Mouse (Mus musculus) erythroblast, embryonic 14.5 days (primary cell): Measurements from ENCODE around the gene Pnliprp2. TPM values are rescaled to one million over a fixed set of nuclear protein-coding genes. Genes with fewer than 3 reads are reported as not detected.

Source experiments
- H3K27me3 ChIP-seq: 2 replicates; pipeline ENCODE4 v1.6.1; 2012; ENCODE audit warnings: inconsistent platforms; ENCODE audit not compliant: control insufficient read depth
- H3K36me3 ChIP-seq: 2 replicates; pipeline ENCODE4 v1.6.1; 2012; ENCODE audit warnings: mild to moderate bottlenecking, inconsistent platforms; ENCODE audit not compliant: control insufficient read depth
- H3K4me1 ChIP-seq: 2 replicates; pipeline ENCODE4 v1.6.1; 2012; ENCODE audit warnings: inconsistent platforms; ENCODE audit not compliant: control insufficient read depth
- H3K4me3 ChIP-seq: replicated peaks from 2 replicates; pipeline ENCODE3; 2012; ENCODE audit warnings: moderate library complexity, mild to moderate bottlenecking, inconsistent platforms
- H3K9me3 ChIP-seq: 2 replicates; pipeline ENCODE4 v1.6.1; 2012; ENCODE audit warnings: low read length, inconsistent platforms, mixed read lengths; ENCODE audit not compliant: control insufficient read depth
- GATA1 ChIP-seq: IDR thresholded peaks from 2 replicates; pipeline ENCODE4 v1.6.1; 2012; ENCODE audit warnings: low read length, inconsistent platforms, mixed read lengths
- TAL1 ChIP-seq: IDR thresholded peaks from 3 replicates; pipeline ENCODE4 v1.6.1; 2012; ENCODE audit warnings: low read length, inconsistent platforms, mixed read lengths
- polyA plus RNA-seq: library from polyadenylated mRNA; stranded (reverse); fragments of >175 nt; gene quantifications from 2 replicates; pipeline ENCODE4 v1.2.3, GENCODE M21; 2012

The Pnliprp2 gene
- polyA plus RNA-seq, 1 experiment, result not detected

DNA sequence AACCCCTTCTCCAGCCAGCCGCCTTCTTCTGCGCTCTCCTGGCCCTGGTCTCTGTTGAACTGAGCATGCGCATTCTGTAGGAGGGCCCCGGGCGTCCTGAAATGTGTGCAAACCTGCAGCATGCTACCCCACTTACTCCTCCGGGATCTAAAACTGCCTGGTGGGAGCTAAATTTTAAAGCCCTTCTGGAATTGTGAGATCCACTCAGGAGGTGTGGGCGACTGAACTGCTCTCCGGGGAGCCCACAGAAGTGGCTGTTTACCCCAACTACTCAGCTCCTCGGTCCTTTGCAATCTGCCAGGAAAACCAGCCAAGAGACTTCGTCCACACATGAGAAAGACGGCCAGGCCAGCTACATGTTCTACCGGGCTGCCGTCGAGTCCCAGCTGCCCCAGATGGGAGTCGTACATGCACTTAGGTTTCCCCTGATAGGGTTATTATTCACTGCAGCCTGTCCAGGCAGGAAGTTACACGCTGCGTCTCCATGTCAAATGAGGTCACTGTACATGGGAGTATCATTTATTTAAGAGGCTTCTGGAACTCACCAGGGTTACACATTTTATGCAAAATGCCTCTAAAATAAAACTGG, 57.0 kb downstream of the Pnliprp2 start:
- TF ChIP-seq GATA1 (no peak), TAL1 (no peak)
- Histone ChIP-seq H3K9me3 (no peaks in the 10 kb centered on the region), H3K36me3 (no peaks in the 10 kb centered on the region), H3K4me1 (no peaks in the 10 kb centered on the region), H3K4me3 (no peak overlapping the region), H3K27me3 (no peaks in the 10 kb centered on the region)

DNA sequence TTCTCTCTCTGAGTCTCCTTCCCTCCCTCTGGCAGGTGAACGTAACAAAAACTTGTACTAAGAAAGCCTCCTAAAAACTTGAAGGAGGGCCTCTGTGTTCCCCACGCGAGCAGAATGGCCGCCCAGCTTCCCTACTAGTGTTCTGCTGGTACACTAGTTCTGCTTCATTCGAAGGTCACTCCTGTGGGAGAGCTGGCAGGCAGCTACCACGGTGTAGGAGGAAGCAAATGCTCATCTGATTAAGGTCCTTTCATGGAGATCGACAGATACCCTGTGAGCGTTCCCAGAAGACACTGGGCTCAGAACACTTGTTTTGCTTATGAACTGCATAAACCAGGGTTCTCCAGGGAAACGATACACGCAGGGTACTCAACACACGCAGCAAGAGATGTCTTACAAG, 57.9 kb downstream of the Pnliprp2 start:
- no peak overlapping the region for H3K4me3 ChIP-seq
- H3K4me1 ChIP-seq, result no peaks in the 10 kb centered on the region
- H3K27me3 ChIP-seq, result no peaks in the 10 kb centered on the region
- TF ChIP-seq TAL1 (no peak), GATA1 (no peak)
- H3K9me3 ChIP-seq, result no peaks in the 10 kb centered on the region
- no peaks in the 10 kb centered on the region for H3K36me3 ChIP-seq

DNA sequence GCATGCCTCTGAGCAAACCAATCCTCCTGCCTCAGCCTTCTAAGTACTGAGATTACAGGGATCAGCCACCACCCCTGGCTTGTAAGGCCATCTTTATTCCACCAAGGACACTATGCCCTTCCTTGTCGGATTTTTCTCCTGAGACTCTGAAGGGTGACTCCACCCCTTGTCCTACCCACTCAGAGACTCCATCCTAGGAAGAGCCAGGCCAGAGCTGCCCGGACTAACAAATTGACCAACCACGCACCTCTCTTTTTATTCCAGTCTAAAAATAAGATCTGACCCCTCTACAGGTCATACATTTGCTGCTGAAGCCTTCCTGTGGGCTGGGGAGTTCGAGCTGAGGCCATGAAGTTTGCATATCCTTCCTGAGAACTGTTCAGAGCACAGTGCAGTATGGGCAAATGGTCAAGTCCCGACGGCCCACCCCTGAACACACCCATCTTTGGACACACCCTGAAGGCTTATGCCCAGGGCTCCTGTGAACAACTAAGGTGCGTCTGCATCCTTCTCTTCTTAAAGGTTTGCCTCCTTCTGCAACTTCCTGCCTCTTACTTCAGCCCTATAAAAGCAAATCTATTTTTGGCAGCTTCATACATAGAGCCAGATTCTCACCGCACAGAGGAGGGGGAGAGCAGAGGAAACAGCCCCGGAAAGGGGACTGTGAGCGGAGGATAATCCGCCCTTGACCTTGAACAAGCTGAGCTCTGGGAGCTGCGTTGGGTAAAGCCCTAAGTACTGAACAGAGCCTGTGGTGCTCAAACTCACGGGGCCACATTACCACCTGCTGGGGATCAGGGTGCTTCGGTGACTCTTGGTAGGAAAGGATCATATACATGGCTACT, 59.3 kb downstream of the Pnliprp2 start:
- no peaks in the 10 kb centered on the region for H3K36me3 ChIP-seq
- no peak overlapping the region for H3K4me3 ChIP-seq
- no peaks in the 10 kb centered on the region for H3K4me1 ChIP-seq
- no peaks in the 10 kb centered on the region for H3K9me3 ChIP-seq
- H3K27me3 ChIP-seq, result no peaks in the 10 kb centered on the region
- no peak for TF ChIP-seq TAL1
- no peak for TF ChIP-seq GATA1

DNA sequence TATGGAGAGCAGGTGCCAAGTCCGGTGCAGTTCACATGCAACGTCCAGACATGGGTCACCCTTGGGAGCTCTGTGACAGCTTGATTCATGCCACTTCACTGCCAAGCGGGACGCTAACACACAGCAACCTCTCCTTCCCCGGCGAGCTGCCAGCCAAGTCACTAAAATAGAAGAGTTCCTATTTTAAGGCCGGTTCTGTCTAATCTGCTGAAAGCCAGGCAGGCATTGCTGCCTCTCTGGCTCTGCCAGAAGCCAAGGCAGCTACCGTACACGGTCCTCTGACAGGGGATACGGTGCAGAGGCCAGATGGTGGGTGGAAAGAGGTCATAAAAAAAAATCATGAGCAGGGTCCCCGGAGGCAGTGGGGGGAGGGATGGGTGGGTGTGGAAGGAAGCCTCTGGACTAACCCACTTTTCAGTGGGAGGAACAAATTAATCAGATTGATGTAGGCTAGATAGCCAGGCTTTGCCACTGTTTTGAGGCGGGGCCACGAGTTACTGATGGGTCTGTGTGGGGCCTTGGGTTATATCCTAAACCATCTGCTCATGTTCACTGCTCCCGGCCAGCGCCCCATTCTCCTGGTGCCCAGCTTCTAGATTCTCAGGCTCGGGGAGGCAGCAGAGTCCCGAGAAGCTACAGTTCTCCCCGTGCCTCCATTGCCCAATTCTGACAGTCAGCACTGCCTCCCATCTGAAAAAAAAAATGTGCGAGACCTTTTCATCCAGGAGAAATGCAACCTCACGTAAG, 63.1 kb downstream of the Pnliprp2 start:
- H3K36me3 ChIP-seq, result no peaks in the 10 kb centered on the region
- no peak for TF ChIP-seq TAL1
- TF ChIP-seq GATA1, result no peak
- no peaks in the 10 kb centered on the region for H3K9me3 ChIP-seq
- no peaks in the 10 kb centered on the region for H3K4me1 ChIP-seq
- no peak overlapping the region for H3K4me3 ChIP-seq
- H3K27me3 ChIP-seq, result no peaks in the 10 kb centered on the region

DNA sequence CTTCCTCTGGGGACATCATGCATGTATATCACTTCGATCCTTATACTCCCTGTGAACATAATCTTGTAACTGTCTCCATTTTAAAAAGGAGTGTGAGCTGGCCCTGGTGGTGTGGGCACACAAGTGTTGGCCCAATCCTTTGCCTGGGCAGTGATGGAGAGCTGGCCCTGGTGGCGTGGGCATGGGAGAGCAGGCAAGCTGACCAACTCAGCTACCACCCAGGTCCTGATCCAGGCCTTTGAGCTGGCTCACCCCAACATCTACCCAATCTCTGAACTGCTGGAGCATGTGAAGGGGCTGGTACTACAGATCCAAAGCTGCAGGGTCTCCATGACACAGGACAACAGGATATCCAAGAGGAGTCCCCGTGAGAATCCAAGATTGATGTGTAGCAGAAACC, 63.8 kb downstream of the Pnliprp2 start:
- H3K36me3 ChIP-seq, result no peaks in the 10 kb centered on the region
- no peaks in the 10 kb centered on the region for H3K27me3 ChIP-seq
- H3K4me1 ChIP-seq, result no peaks in the 10 kb centered on the region
- H3K4me3 ChIP-seq, result no peak overlapping the region
- H3K9me3 ChIP-seq, result no peaks in the 10 kb centered on the region
- no peak for TF ChIP-seq TAL1
- TF ChIP-seq GATA1, result no peak

DNA sequence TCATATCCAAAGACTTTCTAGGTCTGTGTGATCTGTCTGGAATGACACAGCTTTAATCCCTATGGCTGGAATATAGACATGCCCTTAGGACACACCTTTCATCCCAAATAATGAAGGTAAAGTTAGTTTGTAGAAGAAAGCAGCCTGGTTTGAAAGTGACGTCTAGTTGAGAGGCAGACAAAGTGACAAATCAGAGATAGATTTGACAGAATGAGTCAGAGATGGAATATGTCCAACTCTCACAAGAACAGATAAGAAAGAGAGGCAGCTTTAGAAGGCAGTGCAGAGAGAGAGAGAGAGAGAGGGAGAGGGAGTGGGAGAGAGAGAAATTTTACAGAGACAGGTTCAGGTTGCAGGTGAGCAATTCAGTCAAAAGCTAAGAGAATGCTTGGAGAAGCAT, 64.8 kb downstream of the Pnliprp2 start:
- TF ChIP-seq TAL1, result no peak
- TF ChIP-seq GATA1, result no peak
- H3K36me3 ChIP-seq, result no peaks in the 10 kb centered on the region
- no peak overlapping the region for H3K4me3 ChIP-seq
- no peaks in the 10 kb centered on the region for H3K4me1 ChIP-seq
- H3K27me3 ChIP-seq, result no peaks in the 10 kb centered on the region
- no peaks in the 10 kb centered on the region for H3K9me3 ChIP-seq

Other genes starting within 250 kb of the Pnliprp2 start
- gene Ccdc172, start 247.7 kb upstream of the Pnliprp2 start, polyA plus RNA-seq, result not detected in 2 replicates
- not detected in 2 replicates for gene Pnlip, start 107.2 kb upstream of the Pnliprp2 start, polyA plus RNA-seq
- not detected in 2 replicates for gene Pnliprp1, start 30.8 kb upstream of the Pnliprp2 start, polyA plus RNA-seq
- gene 1700019N19Rik, start 34.7 kb downstream of the Pnliprp2 start, polyA plus RNA-seq, result not detected in 2 replicates
- not detected in 2 replicates for gene Eno4, start 183.7 kb downstream of the Pnliprp2 start, polyA plus RNA-seq
- 0.01 TPM in 1 of 2 replicates, not detected in the other for gene Hspa12a, start 183.9 kb downstream of the Pnliprp2 start, polyA plus RNA-seq